Mouse (Mus musculus): ENCODE measurements around the gene Tomm40l. TPM values are rescaled to one million over a fixed set of nuclear protein-coding genes. Genes with fewer than 3 reads are reported as not detected.
A peak's percentile ranks its signal among the peaks of the same experiment; 100 is the strongest.

Gene Tomm40l
- polyA plus RNA-seq, 1 experiment, result 51.8 TPM

DNA sequence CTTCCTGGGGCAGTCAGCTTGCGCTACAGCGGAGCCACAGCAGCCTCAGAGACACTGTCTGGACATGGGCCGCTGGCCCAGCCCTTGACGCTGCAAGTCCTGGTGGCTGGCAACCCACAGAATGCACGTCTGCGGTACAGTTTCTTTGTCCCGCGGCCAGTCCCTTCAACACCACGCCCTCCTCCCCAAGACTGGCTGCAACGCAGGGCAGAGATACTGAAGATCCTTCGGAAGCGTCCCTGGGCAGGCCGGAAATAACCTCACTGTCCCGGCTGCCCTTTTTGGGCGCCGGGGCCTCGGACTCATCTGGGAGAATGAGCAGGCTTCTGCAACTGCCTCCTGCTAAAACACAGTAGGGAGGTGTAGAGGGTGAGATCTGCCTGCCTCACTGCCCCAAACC lies 36.6 kb upstream of the Tomm40l start:
- WGBS, result 88% methylated on average over 17 of the region's 17 CpGs
- H3K4me3 ChIP-seq (ENCODE audit: insufficient read depth, low read depth, low read length), result no peak overlapping the region
- no peaks in the 10 kb centered on the region for H3K27me3 ChIP-seq (replicated peaks; ENCODE audit: control insufficient read depth, insufficient read depth, low read length)
- no peaks in the 10 kb centered on the region for H3K36me3 ChIP-seq (ENCODE audit: control insufficient read depth, insufficient read depth, low read length)
- H3K4me1 ChIP-seq (ENCODE audit: control insufficient read depth, insufficient read depth, low read length), result no peaks in the 10 kb centered on the region; the same call in 1 of the 2 replicates
- TF ChIP-seq CTCF (conservative IDR thresholded peaks at IDR 0.05; ENCODE audit: insufficient read depth, insufficient read length, low read depth, low read length) (no peak), POLR2A (IDR thresholded peaks at IDR 0.05; ENCODE audit: low read depth, low read length) (no peak)
- H3K27ac ChIP-seq (ENCODE audit: insufficient read depth, low read depth, low read length), result no peak overlapping the region
- DNase-seq, result no peak

- DNase-seq, result no peak
- Histone ChIP-seq H3K36me3 (ENCODE audit: control insufficient read depth, insufficient read depth, low read length) (no peaks in the 10 kb centered on the region), H3K27ac (ENCODE audit: insufficient read depth, low read depth, low read length) (no peak overlapping the region), H3K4me3 (ENCODE audit: insufficient read depth, low read depth, low read length) (no peak overlapping the region), H3K27me3 (replicated peaks; ENCODE audit: control insufficient read depth, insufficient read depth, low read length) (no peaks in the 10 kb centered on the region), H3K4me1 (ENCODE audit: control insufficient read depth, insufficient read depth, low read length) (no peaks in the 10 kb centered on the region; the same call in 1 of the 2 replicates)
- TF ChIP-seq CTCF (conservative IDR thresholded peaks at IDR 0.05; ENCODE audit: insufficient read depth, insufficient read length, low read depth, low read length), result no peak
- TF ChIP-seq POLR2A (IDR thresholded peaks at IDR 0.05; ENCODE audit: low read depth, low read length), result no peak
- 83% methylated on average over 9 of the region's 9 CpGs for WGBS
Measured at GRCm38 (mm10) chr1:171257781-171258180, 35.5 kb upstream of the Tomm40l start.

GRCm38 (mm10) chr1:171256937-171257548 lies 34.7 kb upstream of the Tomm40l start:
- Histone ChIP-seq H3K36me3 (ENCODE audit: control insufficient read depth, insufficient read depth, low read length) (no peaks in the 10 kb centered on the region), H3K27me3 (replicated peaks; ENCODE audit: control insufficient read depth, insufficient read depth, low read length) (no peaks in the 10 kb centered on the region), H3K4me3 (ENCODE audit: insufficient read depth, low read depth, low read length) (no peak overlapping the region), H3K27ac (ENCODE audit: insufficient read depth, low read depth, low read length) (no peak overlapping the region), H3K4me1 (ENCODE audit: control insufficient read depth, insufficient read depth, low read length) (no peaks in the 10 kb centered on the region)
- 61% methylated on average over 15 of the region's 15 CpGs for whole genome bisulfite sequencing
- TF ChIP-seq CTCF (conservative IDR thresholded peaks at IDR 0.05; ENCODE audit: insufficient read depth, insufficient read length, low read depth, low read length) (peak; percentile 70), POLR2A (IDR thresholded peaks at IDR 0.05; ENCODE audit: low read depth, low read length) (no peak)
- peak; percentile 74 for DNase-seq

DNA sequence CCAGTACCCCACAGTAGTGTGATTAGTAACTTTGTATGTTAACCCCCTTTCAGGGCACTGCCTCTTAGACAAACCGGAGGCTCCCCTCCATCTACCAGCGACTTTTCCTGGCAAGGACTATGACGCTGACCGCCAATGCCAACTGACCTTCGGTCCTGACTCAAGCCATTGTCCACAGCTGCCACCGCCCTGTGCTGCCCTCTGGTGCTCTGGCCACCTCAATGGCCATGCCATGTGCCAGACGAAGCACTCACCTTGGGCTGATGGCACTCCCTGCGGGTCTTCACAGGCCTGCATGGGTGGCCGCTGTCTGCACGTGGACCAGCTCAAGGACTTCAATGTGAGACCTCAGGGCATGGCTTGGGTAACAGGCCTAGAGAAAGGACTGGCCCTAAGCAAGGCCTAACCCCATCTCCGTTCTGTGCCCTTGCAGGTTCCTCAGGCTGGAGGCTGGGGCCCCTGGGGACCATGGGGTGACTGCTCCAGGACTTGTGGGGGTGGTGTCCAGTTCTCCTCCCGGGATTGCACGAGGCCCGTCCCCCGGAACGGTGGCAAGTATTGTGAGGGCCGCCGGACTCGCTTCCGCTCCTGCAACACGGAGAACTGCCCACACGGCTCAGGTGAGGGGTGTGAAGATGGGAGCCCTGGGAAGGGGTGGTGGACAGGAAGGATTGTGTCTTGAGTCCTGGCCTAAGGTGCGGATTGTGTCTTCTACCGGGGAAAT lies 33.9 kb upstream of the Tomm40l start:
- no peak for TF ChIP-seq POLR2A (IDR thresholded peaks at IDR 0.05; ENCODE audit: low read depth, low read length)
- peak; percentile 77 for TF ChIP-seq CTCF (conservative IDR thresholded peaks at IDR 0.05; ENCODE audit: insufficient read depth, insufficient read length, low read depth, low read length)
- DNase-seq, result peak; percentile 84
- Histone ChIP-seq H3K4me3 (ENCODE audit: insufficient read depth, low read depth, low read length) (no peak overlapping the region), H3K27ac (ENCODE audit: insufficient read depth, low read depth, low read length) (no peak overlapping the region), H3K36me3 (ENCODE audit: control insufficient read depth, insufficient read depth, low read length) (no peaks in the 10 kb centered on the region), H3K27me3 (replicated peaks; ENCODE audit: control insufficient read depth, insufficient read depth, low read length) (no peaks in the 10 kb centered on the region), H3K4me1 (ENCODE audit: control insufficient read depth, insufficient read depth, low read length) (no peaks in the 10 kb centered on the region)
- WGBS, result 73% methylated on average over 24 of the region's 24 CpGs

DNA sequence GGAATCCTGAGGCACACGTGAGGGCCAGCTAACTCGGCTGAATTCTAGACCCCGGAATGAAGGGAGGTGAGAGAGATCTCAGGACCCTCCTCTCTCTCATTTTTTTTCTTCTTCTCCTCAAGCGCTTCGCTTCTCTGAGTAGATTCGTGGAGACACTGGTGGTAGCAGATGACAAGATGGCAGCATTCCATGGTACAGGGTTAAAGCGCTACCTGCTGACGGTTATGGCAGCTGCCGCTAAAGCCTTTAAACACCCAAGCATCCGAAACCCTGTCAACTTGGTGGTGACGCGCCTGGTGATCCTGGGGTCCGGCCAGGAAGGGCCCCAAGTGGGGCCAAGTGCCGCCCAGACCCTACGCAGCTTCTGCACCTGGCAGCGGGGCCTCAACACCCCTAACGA lies 30.1 kb upstream of the Tomm40l start:
- no peaks in the 10 kb centered on the region for H3K4me1 ChIP-seq (ENCODE audit: control insufficient read depth, insufficient read depth, low read length)

GRCm38 (mm10) chr1:171251594-171252324 lies 29.4 kb upstream of the Tomm40l start:
- no peaks in the 10 kb centered on the region for H3K27me3 ChIP-seq (replicated peaks; ENCODE audit: control insufficient read depth, insufficient read depth, low read length)
- H3K36me3 ChIP-seq (ENCODE audit: control insufficient read depth, insufficient read depth, low read length), result no peaks in the 10 kb centered on the region
- H3K4me1 ChIP-seq (ENCODE audit: control insufficient read depth, insufficient read depth, low read length), result no peaks in the 10 kb centered on the region
- no peak overlapping the region for H3K27ac ChIP-seq (ENCODE audit: insufficient read depth, low read depth, low read length)
- peak; percentile 67 for DNase-seq
- H3K4me3 ChIP-seq (ENCODE audit: insufficient read depth, low read depth, low read length), result peak overlapping the region; percentile 24; the same call in 1 of the 2 replicates
- TF ChIP-seq CTCF (conservative IDR thresholded peaks at IDR 0.05; ENCODE audit: insufficient read depth, insufficient read length, low read depth, low read length), result no peak
- no peak for TF ChIP-seq POLR2A (IDR thresholded peaks at IDR 0.05; ENCODE audit: low read depth, low read length)
- WGBS, result 30% methylated on average over 13 of the region's 13 CpGs

More for the DNA sequence above, 30.1 kb upstream of the Tomm40l start:
- Histone ChIP-seq H3K36me3 (ENCODE audit: control insufficient read depth, insufficient read depth, low read length) (no peaks in the 10 kb centered on the region), H3K27ac (ENCODE audit: insufficient read depth, low read depth, low read length) (no peak overlapping the region), H3K4me3 (ENCODE audit: insufficient read depth, low read depth, low read length) (no peak overlapping the region), H3K27me3 (replicated peaks; ENCODE audit: control insufficient read depth, insufficient read depth, low read length) (no peaks in the 10 kb centered on the region)
- no peak for DNase-seq
- TF ChIP-seq POLR2A (IDR thresholded peaks at IDR 0.05; ENCODE audit: low read depth, low read length), result no peak
- TF ChIP-seq CTCF (conservative IDR thresholded peaks at IDR 0.05; ENCODE audit: insufficient read depth, insufficient read length, low read depth, low read length), result no peak
- 73% methylated on average over 17 of the region's 17 CpGs for WGBS

Data from kidney, adult 2 months (tissue).